Mouse (Mus musculus) cerebellum, postnatal 4 days (tissue): ENCODE results near the gene Gm5415.
"Not testable (repeated sequence)": the region's sequence is repeated elsewhere in the genome, so short reads cannot be mapped to it uniquely, and the experiment has no call there.

Source experiments
- DNase-seq, 2 experiments: peaks; one replicate each; pipeline ENCODE4 v3.0.0; 2022; ENCODE audit warnings: low spot score in 2 of 2, mixed read lengths in 1 of 2

Gm5415 gene

DNA sequence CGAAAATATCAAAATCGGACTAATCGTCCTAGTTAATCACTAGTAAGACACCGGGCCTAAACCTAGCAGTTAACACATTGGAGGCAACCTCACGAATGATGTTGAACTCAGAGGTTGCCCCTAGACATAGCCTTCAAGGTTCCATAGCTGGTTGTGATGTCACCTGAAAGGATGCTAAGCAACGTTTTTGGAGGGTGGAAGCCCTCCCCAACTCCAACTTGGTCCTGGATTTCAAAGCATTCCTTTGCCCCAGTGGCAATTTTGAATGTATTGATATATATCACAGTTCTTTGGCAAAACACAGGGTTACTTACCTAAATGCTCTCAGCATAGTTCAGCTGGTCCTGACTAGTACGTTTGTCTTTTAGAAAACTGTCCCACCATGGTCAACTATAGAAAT lies at the start of gene Gm5415:
Gm5415 (minus strand) TSS at position 101 of the 400 bp plus-strand sequence.
- not testable (repeated sequence) for DNase-seq

DNA sequence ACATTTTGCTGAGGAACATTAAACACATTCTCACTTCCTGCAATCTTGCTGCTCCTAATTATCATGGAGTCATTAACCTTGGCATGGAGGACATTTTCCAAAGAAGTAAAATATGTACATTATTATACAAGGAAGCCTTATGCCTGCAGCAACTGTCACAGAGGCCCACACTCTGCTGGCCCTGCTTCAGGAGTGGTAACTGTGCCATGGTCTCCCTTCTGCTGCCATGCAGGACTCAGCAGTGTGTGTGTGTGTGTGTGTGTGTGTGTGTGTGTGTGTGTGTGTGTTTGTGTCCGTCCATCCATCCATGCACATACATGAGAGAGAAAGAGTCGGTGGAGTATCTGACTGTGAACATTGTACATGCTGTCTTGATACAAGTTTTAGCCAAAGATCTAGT lies 21.8 kb upstream of the Gm5415 start:
- DNase-seq, result no peak

DNA sequence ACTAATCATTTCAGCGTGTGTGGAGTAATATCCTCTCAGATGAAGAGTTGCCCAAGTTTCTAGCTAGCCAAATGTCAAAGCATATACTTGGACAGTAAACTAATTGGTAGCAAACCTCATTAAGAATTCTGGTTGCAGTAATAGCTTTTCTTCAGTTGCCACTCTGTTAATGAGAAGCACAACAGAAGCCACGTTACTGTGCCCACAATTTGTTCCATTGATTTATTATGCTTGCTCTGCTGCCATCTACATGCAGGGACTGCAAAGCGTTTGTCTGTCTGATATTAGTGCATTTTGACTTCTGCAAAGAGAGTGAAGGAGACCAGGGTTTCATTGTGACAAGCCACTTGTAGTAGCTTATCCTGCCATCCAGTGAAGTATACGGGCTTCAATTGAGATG lies 6.8 kb upstream of the Gm5415 start:
- peak in 1 of 2 experiments; percentile 7 for DNase-seq

DNA sequence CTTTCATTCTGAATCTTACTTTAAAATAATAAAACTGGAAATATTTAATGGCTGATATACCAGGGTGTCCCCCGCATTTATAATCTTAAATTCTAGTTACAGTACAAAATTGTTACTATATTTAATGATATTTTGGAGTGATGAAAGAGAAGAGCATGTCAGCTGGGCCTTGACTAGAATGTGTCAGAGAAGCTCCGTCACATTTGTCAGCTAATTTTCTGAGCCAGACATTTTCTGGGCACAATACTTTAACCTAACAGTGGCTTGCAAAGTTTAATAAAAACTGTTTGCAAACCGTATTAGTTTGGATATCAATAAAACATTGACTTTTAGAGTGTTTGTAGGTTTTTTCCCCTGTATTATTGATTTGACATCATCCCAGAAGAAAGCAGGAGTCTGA lies 6.4 kb upstream of the Gm5415 start:
- DNase-seq, result no peak

DNA sequence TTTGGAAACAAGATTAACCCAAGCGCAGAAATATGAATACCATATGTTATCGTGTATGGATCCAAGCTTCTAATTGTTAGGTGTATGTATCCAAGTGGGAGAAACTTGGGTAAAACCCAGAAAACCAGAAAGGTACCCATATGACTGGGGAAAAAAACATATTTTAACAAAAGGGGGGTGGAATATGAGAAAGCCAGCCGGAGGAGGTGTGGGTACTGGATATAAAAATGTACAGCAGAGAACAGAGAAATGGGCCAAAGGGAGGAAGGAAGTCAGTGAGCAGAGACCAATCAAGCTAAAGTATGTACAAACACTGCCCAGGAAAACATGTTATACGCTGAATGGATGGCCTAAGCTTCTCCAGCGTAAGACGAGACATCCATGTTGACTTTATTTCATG lies 43.7 kb downstream of the Gm5415 start:
- DNase-seq, result no peak
